Mouse (Mus musculus) left cerebral cortex, adult 9 months (tissue): Measurements from ENCODE around the gene Gm12185.
"Not testable (repeated sequence)": the region's sequence is repeated elsewhere in the genome, so short reads cannot be mapped to it uniquely, and the experiment has no call there.

Source experiments
- DNase-seq, 2 experiments: peaks; one replicate each; pipeline ENCODE4 v3.0.0; 2022; ENCODE audit warnings: low spot score in 2 of 2

Gm12185 gene

DNA sequence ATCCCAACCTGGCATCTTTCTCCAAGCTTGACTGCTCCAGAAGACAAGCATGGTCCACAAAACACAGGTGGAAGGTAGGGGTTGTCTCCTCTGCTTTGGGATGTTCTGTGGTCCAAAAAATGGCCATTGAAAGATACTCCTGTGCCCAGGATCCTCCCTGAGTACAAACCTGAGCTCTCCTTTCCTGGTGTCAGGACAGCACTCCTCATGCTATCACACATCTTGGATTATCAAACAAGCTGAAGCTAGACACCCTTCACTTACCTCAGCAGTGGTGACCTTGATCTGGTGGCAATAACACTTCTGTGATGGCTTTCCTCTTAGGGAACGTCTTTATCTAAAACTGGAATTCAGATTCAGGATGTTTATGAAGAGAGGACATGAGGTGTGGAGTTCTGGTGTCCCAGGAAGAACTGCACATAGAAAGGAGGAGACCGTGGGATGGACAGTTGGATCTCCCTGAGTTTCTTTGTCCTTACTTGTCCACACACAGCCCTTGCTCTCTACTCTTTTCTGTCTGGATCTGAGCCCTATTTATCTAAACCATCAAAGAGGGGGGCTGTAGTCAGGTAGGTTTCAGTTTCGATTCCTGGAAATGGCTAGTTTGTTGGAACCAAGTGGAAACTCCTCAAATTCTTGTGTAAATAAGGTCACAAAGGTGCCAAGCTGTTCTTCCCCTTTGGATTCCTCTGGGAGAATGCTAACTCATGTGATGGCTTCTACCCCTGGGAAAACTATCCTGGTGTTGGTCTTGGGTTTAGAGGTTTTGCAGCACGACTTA, at the start of gene Gm12185:
Gene Gm12185, minus strand, starts transcription at position 487 of the 781 bp plus-strand sequence.
- not testable (repeated sequence) for DNase-seq

DNA sequence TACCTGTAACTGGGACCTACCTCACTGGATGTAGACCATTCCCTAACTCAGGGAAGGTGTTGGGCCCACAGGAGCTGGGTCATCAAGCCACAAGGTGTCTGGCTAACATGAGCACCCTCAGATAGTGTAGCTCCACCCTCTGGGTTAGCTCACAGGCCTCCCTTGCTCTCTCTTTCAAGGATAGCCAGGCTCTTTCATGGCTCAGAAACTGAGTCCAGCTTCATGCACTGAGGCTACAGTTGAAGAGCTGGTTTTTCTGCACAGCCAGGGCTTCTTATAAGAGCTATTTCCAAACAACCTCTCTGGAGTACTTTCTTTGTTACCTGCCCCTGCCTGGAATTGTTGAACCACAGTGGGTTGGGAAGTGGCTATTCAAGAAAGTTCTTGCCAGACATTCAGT, 20.0 kb upstream of the Gm12185 start:
- DNase-seq = not testable (repeated sequence)

GRCm38 (mm10) chr11:49006785-49007184, 14.8 kb upstream of the Gm12185 start:
- DNase-seq = not testable (repeated sequence)

DNA sequence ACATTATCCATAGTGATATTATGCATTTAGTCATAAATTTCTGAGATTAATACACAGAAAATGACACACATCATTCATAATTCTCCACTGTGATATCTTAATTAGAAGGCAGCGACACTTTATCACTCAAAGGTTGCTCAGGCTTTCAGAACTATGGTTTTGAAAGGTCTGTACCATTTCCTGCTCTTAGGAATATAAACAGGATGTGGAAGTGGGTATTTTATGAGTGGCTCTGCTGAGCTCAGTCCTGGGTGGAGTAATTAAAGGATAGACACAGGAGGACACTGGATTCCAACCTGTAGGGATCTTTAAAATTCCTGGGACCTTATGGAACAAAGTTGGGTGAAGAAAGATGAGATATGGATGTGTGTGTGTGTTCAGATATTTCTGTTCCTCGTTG, 14.3 kb upstream of the Gm12185 start:
- not testable (repeated sequence) for DNase-seq

- DNase-seq = not testable (repeated sequence)
Measured at GRCm38 (mm10) chr11:49000411-49000810, 8.4 kb upstream of the Gm12185 start.

DNA sequence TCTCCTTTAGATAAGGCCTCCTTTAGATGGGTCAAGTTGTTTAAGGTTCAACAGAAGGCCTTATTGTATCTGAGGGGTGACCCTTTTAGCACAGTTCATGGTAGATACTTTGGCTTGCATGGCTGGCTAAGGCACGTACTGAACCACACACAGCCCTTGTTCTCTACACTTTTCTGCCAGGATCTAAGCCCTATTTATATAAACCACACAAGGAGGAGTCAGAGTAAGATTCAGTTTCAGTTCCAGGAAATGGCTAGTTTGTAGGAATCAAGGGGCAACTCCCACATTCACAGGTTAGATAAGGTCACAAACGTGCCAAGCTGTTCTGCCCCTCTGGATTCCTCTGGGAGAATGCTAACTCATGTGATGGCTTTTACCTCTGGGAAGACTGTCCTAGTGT, 2.0 kb upstream of the Gm12185 start, which contains the start of gene Tgtp1:
Gene Tgtp1, minus strand, starts transcription at position 155 of the 400 bp plus-strand sequence.
- not testable (repeated sequence) for DNase-seq

- DNase-seq = not testable (repeated sequence)
Measured at GRCm38 (mm10) chr11:48993296-48993695, 1.3 kb upstream of the Gm12185 start.

DNA sequence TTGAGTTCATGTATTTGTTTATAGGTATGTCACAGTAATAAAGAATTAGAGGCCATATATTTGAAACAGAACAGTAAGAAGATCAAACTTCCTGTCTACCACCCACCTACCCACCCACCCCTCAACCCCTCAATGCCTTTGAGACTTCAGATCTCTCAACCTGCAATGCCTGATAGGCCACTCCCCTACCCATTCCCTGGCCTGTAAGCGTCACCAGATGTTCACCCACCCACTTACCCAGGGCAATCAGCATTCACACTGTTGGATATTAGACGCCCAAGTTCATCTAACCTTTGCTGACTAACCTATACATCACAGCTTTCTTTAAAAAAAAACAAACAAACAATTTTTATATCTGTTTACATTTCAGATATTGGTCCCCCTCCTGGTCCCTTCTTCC, 2.0 kb downstream of the Gm12185 start:
- not testable (repeated sequence) for DNase-seq

GRCm38 (mm10) chr11:48988219-48988618, 3.8 kb downstream of the Gm12185 start:
- DNase-seq = not testable (repeated sequence)

GRCm38 (mm10) chr11:48982848-48983247, 9.2 kb downstream of the Gm12185 start:
- not testable (repeated sequence) for DNase-seq

- DNase-seq = not testable (repeated sequence)
Measured at GRCm38 (mm10) chr11:48980052-48980451, 12.0 kb downstream of the Gm12185 start.

- not testable (repeated sequence) for DNase-seq
Measured at GRCm38 (mm10) chr11:48979251-48979650, 12.8 kb downstream of the Gm12185 start, which contains the start of gene 9930111J21Rik1. Gene 9930111J21Rik1, minus strand, starts transcription at chr11:48979398.

DNA sequence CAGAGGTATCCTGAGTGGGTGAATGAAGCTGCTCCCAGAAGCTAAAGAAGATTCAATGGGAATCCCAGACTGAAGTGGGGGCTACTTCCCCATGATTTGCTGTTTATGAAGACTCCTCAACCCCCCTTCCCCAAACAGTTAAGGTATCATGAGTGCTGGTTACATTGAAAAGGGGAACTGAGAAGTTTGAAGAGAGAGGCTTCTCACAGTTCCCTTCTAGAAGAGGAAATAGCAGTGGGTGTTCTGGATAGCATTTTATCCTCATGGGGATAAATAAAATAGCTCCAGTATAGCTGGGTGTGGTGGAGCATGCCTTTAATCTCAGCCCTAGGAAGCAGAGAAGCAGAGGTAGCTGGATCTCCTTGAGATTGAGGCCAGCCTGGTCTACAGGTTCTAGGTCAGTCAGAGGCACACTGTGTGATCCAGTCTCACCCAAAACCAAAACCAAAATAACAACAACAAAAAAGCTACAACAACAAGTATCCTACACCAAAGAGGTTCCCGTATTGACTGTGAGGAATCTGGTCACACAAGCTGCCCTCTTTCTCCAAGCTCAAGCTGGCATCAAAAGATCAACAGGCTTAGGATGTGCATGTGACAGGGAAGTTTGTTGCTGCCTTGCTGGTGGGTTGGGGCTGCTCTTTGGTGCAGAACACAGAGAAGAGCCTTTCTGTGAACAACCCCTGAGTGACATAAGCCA, 13.6 kb downstream of the Gm12185 start, which contains the start of gene Olfr56:
Gene Olfr56, plus strand, starts transcription at position 650 of the 700 bp plus-strand sequence.
- DNase-seq = not testable (repeated sequence)

GRCm38 (mm10) chr11:48974686-48975085, 17.3 kb downstream of the Gm12185 start:
- not testable (repeated sequence) for DNase-seq

GRCm38 (mm10) chr11:48946090-48946489, 45.9 kb downstream of the Gm12185 start, which contains the start of gene Psme2b:
Gene Psme2b, minus strand, starts transcription at chr11:48946190.
- not testable (repeated sequence) for DNase-seq

DNA sequence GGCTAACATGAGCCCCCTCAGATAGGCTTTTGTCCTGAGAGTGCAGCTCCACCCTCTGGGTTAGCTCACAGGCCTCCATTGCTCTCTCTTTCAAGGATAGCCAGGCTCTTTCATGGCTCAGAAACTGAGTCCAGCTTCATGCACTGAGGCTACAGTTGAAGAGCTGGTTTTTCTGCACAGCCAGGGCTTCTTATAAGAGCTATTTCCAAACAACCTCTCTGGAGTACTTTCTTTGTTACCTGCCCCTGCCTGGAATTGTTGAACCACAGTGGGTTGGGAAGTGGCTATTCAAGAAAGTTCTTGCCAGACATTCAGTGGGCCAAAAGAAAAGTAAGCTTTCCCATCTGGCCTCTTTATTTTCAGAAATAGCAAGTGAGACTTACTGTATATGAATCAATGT, 52.7 kb downstream of the Gm12185 start:
- DNase-seq = not testable (repeated sequence)

- not testable (repeated sequence) for DNase-seq
Measured at GRCm38 (mm10) chr11:48935291-48935690, 56.7 kb downstream of the Gm12185 start.

DNA sequence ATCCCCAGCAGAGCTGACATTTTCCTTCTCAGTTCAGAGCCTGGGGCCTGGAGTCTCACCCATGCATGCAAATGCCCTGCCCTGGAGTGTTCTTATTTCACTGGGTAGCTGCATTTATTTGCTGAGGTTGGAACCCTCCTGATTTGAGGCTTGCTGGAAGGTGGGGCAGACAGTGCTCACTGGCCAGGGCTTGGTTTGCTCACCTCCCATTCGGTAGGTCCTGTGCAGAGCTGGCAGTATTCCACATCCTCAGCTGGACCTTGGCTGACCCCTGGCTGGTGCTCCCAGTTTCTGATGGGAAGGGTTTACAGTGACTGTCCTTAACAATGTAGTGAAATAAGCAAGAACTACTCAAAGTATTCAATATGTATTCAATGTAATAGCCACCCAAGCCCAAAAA, 58.1 kb downstream of the Gm12185 start:
- not testable (repeated sequence) for DNase-seq

GRCm38 (mm10) chr11:48933422-48933821, 58.6 kb downstream of the Gm12185 start:
- not testable (repeated sequence) for DNase-seq

DNA sequence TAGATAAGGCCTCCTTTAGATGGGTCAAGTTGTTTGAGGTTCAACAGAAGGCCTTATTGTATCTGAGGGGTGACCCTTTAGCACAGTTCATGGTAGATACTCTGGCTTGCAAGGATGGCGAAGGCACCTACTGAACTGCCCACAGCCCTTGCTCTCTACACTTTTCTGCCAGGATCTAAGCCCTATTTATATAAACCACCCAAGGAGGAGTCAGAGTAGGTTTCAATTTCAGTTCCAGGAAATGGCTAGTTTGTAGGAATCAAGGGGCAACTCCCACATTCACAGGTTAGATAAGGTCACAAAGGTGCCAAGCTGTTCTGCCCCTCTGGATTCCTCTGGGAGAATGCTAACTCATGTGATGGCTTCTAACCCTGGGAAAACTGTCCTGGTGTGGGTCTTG, 64.0 kb downstream of the Gm12185 start:
- not testable (repeated sequence) for DNase-seq

GRCm38 (mm10) chr11:48926437-48926836, 65.6 kb downstream of the Gm12185 start:
- not testable (repeated sequence) for DNase-seq

- DNase-seq = not testable (repeated sequence)
Measured at GRCm38 (mm10) chr11:48923818-48924217, 68.2 kb downstream of the Gm12185 start.
